Mouse (Mus musculus): ENCODE results near the gene Fam104a. TPM values are rescaled to one million over a fixed set of nuclear protein-coding genes. Genes with fewer than 3 reads are reported as not detected.

Fam104a gene
- polyA plus RNA-seq, 1 experiment: 24.6 TPM

DNA sequence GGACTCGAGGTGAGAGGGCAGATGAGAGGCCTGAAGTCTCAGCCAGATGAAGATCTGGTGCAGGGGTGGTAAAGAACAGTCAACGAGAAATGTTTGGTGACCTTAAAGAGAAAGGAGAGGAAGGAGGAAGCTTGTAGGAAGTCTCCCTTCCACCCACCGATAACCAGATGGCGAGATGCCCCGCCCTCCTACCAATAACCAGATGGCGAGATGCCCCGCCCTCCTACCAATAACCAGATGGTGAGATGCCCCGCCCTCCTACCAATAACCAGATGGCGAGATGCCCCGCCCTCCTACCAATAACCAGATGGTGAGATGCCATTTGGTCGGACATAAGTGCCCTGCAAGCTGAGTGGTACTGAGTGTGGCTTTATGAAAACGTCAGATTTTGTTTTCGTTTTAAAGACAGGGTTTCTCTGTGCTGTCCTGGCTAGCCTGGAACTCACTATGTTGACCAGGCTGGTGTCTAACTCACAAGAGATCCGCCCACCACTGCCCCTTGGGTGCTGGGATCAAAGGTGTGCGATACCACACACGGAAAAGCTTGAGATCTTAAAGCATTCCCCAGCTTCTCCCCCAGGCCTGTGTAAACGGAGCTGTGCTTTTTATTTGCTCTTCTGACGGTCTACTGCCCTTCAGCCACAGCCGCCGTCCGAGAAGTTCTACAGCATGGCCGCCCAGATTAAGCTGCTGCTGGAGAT, 32.6 kb downstream of the Fam104a start:
- no peak for TF ChIP-seq POLR2A (IDR thresholded peaks at IDR 0.05; ENCODE audit: low read depth, low read length)
- no peak for TF ChIP-seq CTCF (conservative IDR thresholded peaks at IDR 0.05; ENCODE audit: insufficient read depth, insufficient read length, low read depth, low read length)
- Histone ChIP-seq H3K36me3 (ENCODE audit: control insufficient read depth, insufficient read depth, low read length) (no peaks in the 10 kb centered on the region; the same call in 1 of the 2 replicates), H3K27me3 (replicated peaks; ENCODE audit: control insufficient read depth, insufficient read depth, low read length) (no peaks in the 10 kb centered on the region), H3K27ac (ENCODE audit: insufficient read depth, low read depth, low read length) (no peak overlapping the region), H3K4me1 (ENCODE audit: control insufficient read depth, insufficient read depth, low read length) (peaks cover 15% of the 10 kb centered on the region), H3K4me3 (ENCODE audit: insufficient read depth, low read depth, low read length) (no peak overlapping the region)
- no peak for DNase-seq
- 54% methylated on average over 22 of the region's 22 CpGs for WGBS

GRCm38 (mm10) chr11:113649353-113650210, 34.4 kb downstream of the Fam104a start, which contains the start of gene Slc39a11:
Gene Slc39a11 (minus strand): TSS chr11:113650079.
- peaks cover 15% of the 10 kb centered on the region for H3K4me1 ChIP-seq (ENCODE audit: control insufficient read depth, insufficient read depth, low read length)
- under 1% methylated on average over 89 of the region's 91 CpGs for WGBS
- peak; percentile 72 for DNase-seq
- H3K4me3 ChIP-seq (ENCODE audit: insufficient read depth, low read depth, low read length): peak within 1 kb of the TSS; percentile 100
- H3K27ac ChIP-seq (ENCODE audit: insufficient read depth, low read depth, low read length): peak within 1 kb of the TSS; percentile 96
- no peaks in the 10 kb centered on the region for H3K27me3 ChIP-seq (replicated peaks; ENCODE audit: control insufficient read depth, insufficient read depth, low read length)
- TF ChIP-seq CTCF (conservative IDR thresholded peaks at IDR 0.05; ENCODE audit: insufficient read depth, insufficient read length, low read depth, low read length): no peak
- peak; percentile 29 for TF ChIP-seq POLR2A (IDR thresholded peaks at IDR 0.05; ENCODE audit: low read depth, low read length)
- H3K36me3 ChIP-seq (ENCODE audit: control insufficient read depth, insufficient read depth, low read length): no peaks in the 10 kb centered on the region

DNA sequence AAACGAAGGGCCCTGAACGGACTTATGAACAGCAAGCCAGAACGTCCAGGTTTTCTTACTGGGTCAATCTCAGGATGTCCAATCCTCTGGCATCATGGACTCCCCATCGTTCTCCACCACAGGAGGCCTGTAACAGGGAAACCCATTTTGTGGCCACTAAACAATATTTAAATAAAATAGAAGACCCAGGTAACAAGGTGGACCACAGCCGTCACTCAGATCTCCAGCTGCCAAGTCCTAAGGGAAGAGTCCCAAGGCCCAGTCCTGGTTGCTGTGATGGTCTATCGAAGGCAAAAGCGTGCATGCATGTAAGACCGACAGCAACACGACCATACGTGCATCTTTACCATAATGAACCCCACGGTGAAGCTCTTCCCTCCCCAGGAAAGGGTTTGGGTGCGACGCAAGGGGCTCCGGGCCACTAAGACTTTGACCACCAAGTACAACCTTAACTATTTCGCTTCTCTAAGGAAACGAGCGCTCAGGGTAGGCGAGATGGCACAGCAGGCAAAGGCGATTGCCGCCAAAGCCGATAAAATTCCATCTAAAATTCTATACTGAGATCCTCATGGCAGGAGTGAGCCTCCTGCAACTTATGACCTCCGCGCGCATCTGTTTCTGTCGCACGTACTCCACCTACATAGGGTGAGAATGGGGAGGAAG, 35.1 kb downstream of the Fam104a start, which contains the start of gene Cog1:
Gene Cog1, plus strand, starts transcription at position 480 of the 663 bp plus-strand sequence.
- Histone ChIP-seq H3K4me3 (ENCODE audit: insufficient read depth, low read depth, low read length) (peak within 1 kb of the TSS; percentile 100), H3K27me3 (replicated peaks; ENCODE audit: control insufficient read depth, insufficient read depth, low read length) (no peaks in the 10 kb centered on the region), H3K4me1 (ENCODE audit: control insufficient read depth, insufficient read depth, low read length) (peaks cover 15% of the 10 kb centered on the region), H3K27ac (ENCODE audit: insufficient read depth, low read depth, low read length) (peak within 1 kb of the TSS; percentile 96), H3K36me3 (ENCODE audit: control insufficient read depth, insufficient read depth, low read length) (no peaks in the 10 kb centered on the region)
- TF ChIP-seq POLR2A (IDR thresholded peaks at IDR 0.05; ENCODE audit: low read depth, low read length) (no peak), CTCF (conservative IDR thresholded peaks at IDR 0.05; ENCODE audit: insufficient read depth, insufficient read length, low read depth, low read length) (no peak)
- no peak for DNase-seq
- 46% methylated on average over 26 of the region's 26 CpGs for WGBS

DNA sequence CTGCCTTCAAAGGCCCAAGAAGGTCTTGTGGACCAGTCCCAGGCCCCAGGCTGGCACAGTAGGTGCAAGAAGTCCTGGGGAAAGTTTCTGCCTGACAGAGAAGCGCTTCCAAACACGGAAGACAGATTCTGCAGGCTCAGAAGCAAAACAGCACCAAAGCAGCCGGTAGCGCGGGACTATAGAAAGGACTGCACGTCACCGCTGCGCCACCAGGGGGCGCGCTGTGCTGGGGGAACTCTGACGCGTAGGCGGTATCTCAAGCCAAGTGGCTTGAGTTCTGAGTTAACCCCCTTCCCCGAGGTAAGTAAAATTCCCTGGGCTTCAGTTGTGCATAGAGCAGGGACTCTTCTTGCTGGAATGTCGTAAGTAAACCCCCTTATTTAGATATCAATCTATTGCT, 35.8 kb downstream of the Fam104a start:
- TF ChIP-seq POLR2A (IDR thresholded peaks at IDR 0.05; ENCODE audit: low read depth, low read length) (no peak), CTCF (conservative IDR thresholded peaks at IDR 0.05; ENCODE audit: insufficient read depth, insufficient read length, low read depth, low read length) (peak; percentile 93)
- Histone ChIP-seq H3K36me3 (ENCODE audit: control insufficient read depth, insufficient read depth, low read length) (no peaks in the 10 kb centered on the region), H3K4me3 (ENCODE audit: insufficient read depth, low read depth, low read length) (no peak overlapping the region), H3K4me1 (ENCODE audit: control insufficient read depth, insufficient read depth, low read length) (peaks cover 14% of the 10 kb centered on the region), H3K27me3 (replicated peaks; ENCODE audit: control insufficient read depth, insufficient read depth, low read length) (no peaks in the 10 kb centered on the region), H3K27ac (ENCODE audit: insufficient read depth, low read depth, low read length) (no peak overlapping the region)
- 6% methylated on average over 15 of the region's 15 CpGs for WGBS
- DNase-seq: peak; percentile 81

GRCm38 (mm10) chr11:113645181-113645580, 38.8 kb downstream of the Fam104a start:
- Histone ChIP-seq H3K27me3 (replicated peaks; ENCODE audit: control insufficient read depth, insufficient read depth, low read length) (no peaks in the 10 kb centered on the region), H3K4me1 (ENCODE audit: control insufficient read depth, insufficient read depth, low read length) (peaks cover 4% of the 10 kb centered on the region; the same call in 1 of the 2 replicates), H3K27ac (ENCODE audit: insufficient read depth, low read depth, low read length) (no peak overlapping the region), H3K36me3 (ENCODE audit: control insufficient read depth, insufficient read depth, low read length) (no peaks in the 10 kb centered on the region), H3K4me3 (ENCODE audit: insufficient read depth, low read depth, low read length) (no peak overlapping the region)
- 91% methylated on average over 3 of the region's 3 CpGs for WGBS
- DNase-seq: no peak
- TF ChIP-seq POLR2A (IDR thresholded peaks at IDR 0.05; ENCODE audit: low read depth, low read length): no peak

DNA sequence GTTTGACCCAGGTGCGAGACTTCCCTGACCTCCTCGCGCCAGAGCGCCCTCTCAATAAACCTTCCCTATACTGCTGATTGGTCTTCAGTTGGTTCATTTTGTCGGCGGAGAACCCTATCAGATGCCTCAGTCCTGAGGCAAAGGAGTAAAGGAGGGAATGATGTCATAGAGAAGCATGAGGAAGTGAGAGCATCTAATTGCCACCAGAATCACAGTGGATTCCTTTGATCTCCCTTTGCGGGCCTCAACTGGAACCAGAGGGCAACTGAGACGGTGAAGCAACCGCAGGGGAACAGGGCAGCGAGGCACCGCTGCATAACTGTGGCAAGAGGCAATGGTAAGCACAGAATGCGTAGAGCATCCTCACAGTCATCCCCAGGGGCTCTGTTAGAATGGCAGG, 45.3 kb downstream of the Fam104a start:
- Histone ChIP-seq H3K27ac (ENCODE audit: insufficient read depth, low read depth, low read length) (no peak overlapping the region), H3K36me3 (ENCODE audit: control insufficient read depth, insufficient read depth, low read length) (no peaks in the 10 kb centered on the region), H3K27me3 (replicated peaks; ENCODE audit: control insufficient read depth, insufficient read depth, low read length) (no peaks in the 10 kb centered on the region), H3K4me1 (ENCODE audit: control insufficient read depth, insufficient read depth, low read length) (no peaks in the 10 kb centered on the region), H3K4me3 (ENCODE audit: insufficient read depth, low read depth, low read length) (no peak overlapping the region)
- TF ChIP-seq POLR2A (IDR thresholded peaks at IDR 0.05; ENCODE audit: low read depth, low read length) (no peak), CTCF (conservative IDR thresholded peaks at IDR 0.05; ENCODE audit: insufficient read depth, insufficient read length, low read depth, low read length) (no peak)
- no peak for DNase-seq
- WGBS: 88% methylated on average over 12 of the region's 12 CpGs

Measured in kidney, adult 2 months (tissue).